In genomic region chr19:5475069-5475714, GRCm38 (mm10) we compare ENCODE assay signal across 8 mouse cellular contexts. TPM values are rescaled to one million over a fixed set of nuclear protein-coding genes. Genes with fewer than 3 reads are reported as not detected.
A peak's percentile ranks its signal among the peaks of the same experiment; 100 is the strongest.
DNase-seq lines count a peak whose midpoint lies in the region; ATAC-seq and TF ChIP-seq lines count a peak whose summit lies in the region.

No protein-coding gene starts in this region.

- H3K4me3 ChIP-seq in left cerebral cortex, adult 2 months: peak overlapping the region; percentile 53
- H3K4me3 ChIP-seq in midbrain, embryonic 11.5 days (ENCODE audit: low read depth, low read length): peak overlapping the region; percentile 62

- H3K27ac ChIP-seq in left cerebral cortex, adult 2 months: peak overlapping the region; percentile 55
- H3K27ac ChIP-seq in midbrain, embryonic 11.5 days (ENCODE audit: low read depth, low read length): no peak overlapping the region

- peak; percentile 45 for ATAC-seq in midbrain, embryonic 11.5 days (ENCODE audit: low FRiP score)

- H3K9me3 ChIP-seq in midbrain, embryonic 11.5 days (ENCODE audit: control insufficient read depth, low read length): no peaks in the 10 kb centered on the region

- H3K9ac ChIP-seq in midbrain, embryonic 11.5 days (ENCODE audit: low read length): peak overlapping the region; percentile 88

- intact Hi-C loops in left cerebral cortex, adult 2 months (cut with DNase I): no loop called here
- intact Hi-C loops in left cerebral cortex, postnatal 25 days (cut with DNase I): loop anchor here (2.0 kb wide), 1 partner anchor 14 kb away; the partner anchor contains the start of gene Mus81
- intact Hi-C loops in gastrocnemius, postnatal 14 days (cut with DNase I; ENCODE audit: low total_unique reads): no loop called here

- H3K36me3 ChIP-seq in midbrain, embryonic 11.5 days (ENCODE audit: control insufficient read depth, insufficient read depth, low read length): no peaks in the 10 kb centered on the region

- peaks cover 15% of the 10 kb centered on the region for H3K4me1 ChIP-seq in midbrain, embryonic 11.5 days (ENCODE audit: control insufficient read depth, insufficient read depth, low read length)

- TF ChIP-seq CTCF in left cerebral cortex, adult 2 months (IDR thresholded peaks at IDR 0.05): no peak

- 28% methylated on average over 13 of the region's 13 CpGs for WGBS in midbrain, embryonic 11.5 days

- no peak for DNase-seq in left cerebral cortex, adult 2 months (ENCODE audit: extremely low spot score in 1 of 2, low spot score in 2 of 2)
- DNase-seq in left cerebral cortex, postnatal 25 days (ENCODE audit: low spot score in 2 of 2): no peak
- DNase-seq in cerebellum, adult 9-11 months: peak; percentile 72
- DNase-seq in heart, postnatal 4 days: peak; percentile 33
- peak; percentile 91 for DNase-seq in midbrain, embryonic 11.5 days (ENCODE audit: low spot score, missing footprints)
- no peak for DNase-seq in right cerebral cortex, postnatal 25 days
- DNase-seq in urinary bladder, postnatal 36 days (ENCODE audit: low spot score in 2 of 2): no peak
- no peak for DNase-seq in gastrocnemius, postnatal 14 days

- H3K27me3 ChIP-seq in midbrain, embryonic 11.5 days (ENCODE audit: control insufficient read depth, insufficient read depth, low read length): 0 out of 2 replicates have a peak, but pooled peaks cover 2% of the 10 kb centered on the region

- peak overlapping the region; percentile 95 for H3K4me2 ChIP-seq in midbrain, embryonic 11.5 days

RNA-seq across cellular contexts. Expression of gene Efemp2, which starts 1.4 kb away (rescaled TPM):
- 10 to 100 TPM; 16.8 to 17.2 TPM for total RNA-seq in left cerebral cortex, adult 2 months (2021)
- 10 to 100 TPM; 15.2 to 16.4 TPM for total RNA-seq in left cerebral cortex, postnatal 25 days (2021)
- 10 to 100 TPM; 36.7 to 37.8 TPM for total RNA-seq in heart, postnatal 4 days (2021)
- 52.7 and 54.7 TPM in 2 replicates for polyA plus RNA-seq in midbrain, embryonic 11.5 days (2014; fragmentation: Nextera tagmentation; extraction: Ambion mirVana)
- total RNA-seq in gastrocnemius, postnatal 14 days (2021): 10 to 100 TPM; 14.8 to 21.3 TPM

RNA-seq across cellular contexts. Expression of gene Ctsw, which starts 6.9 kb away (rescaled TPM):
- under 1 TPM; 0.36 to 0.47 TPM for total RNA-seq in left cerebral cortex, adult 2 months (2021)
- total RNA-seq in left cerebral cortex, postnatal 25 days (2021): under 1 TPM; 0.73 to 0.80 TPM
- under 1 TPM; 0.24 to 0.50 TPM for total RNA-seq in heart, postnatal 4 days (2021)
- 2.4 and 3.0 TPM in 2 replicates for polyA plus RNA-seq in midbrain, embryonic 11.5 days (2014; fragmentation: Nextera tagmentation; extraction: Ambion mirVana)
- total RNA-seq in gastrocnemius, postnatal 14 days (2021): not detected

RNA-seq across cellular contexts. Expression of gene Mus81, which starts 13.0 kb away (rescaled TPM):
- 10 to 100 TPM; 33.3 to 33.4 TPM for total RNA-seq in left cerebral cortex, adult 2 months (2021)
- total RNA-seq in left cerebral cortex, postnatal 25 days (2021): 10 to 100 TPM; 30.7 to 30.9 TPM
- total RNA-seq in heart, postnatal 4 days (2021): 10 to 100 TPM; 27.9 to 32.9 TPM
- 38.4 TPM in 2 replicates for polyA plus RNA-seq in midbrain, embryonic 11.5 days (2014; fragmentation: Nextera tagmentation; extraction: Ambion mirVana)
- total RNA-seq in gastrocnemius, postnatal 14 days (2021): 10 to 100 TPM; 23.5 to 27.0 TPM

RNA-seq across cellular contexts. Expression of gene Fibp, which starts 14.8 kb away (rescaled TPM):
- total RNA-seq in left cerebral cortex, adult 2 months (2021): 10 to 100 TPM; 88.9 to 92.1 TPM
- 10 to 100 TPM; 81.9 to 92.9 TPM for total RNA-seq in left cerebral cortex, postnatal 25 days (2021)
- 100 to 1,000 TPM; 106 to 118 TPM for total RNA-seq in heart, postnatal 4 days (2021)
- 98.3 and 103 TPM in 2 replicates for polyA plus RNA-seq in midbrain, embryonic 11.5 days (2014; fragmentation: Nextera tagmentation; extraction: Ambion mirVana)
- 10 to 100 TPM; 42.0 to 44.8 TPM for total RNA-seq in gastrocnemius, postnatal 14 days (2021)

RNA-seq across cellular contexts. Expression of gene Cfl1, which starts 15.1 kb away (rescaled TPM):
- total RNA-seq in left cerebral cortex, adult 2 months (2021): 1,000 to 10,000 TPM; 1,296 to 1,301 TPM
- total RNA-seq in left cerebral cortex, postnatal 25 days (2021): 1,000 to 10,000 TPM; 1,474 to 1,552 TPM
- total RNA-seq in heart, postnatal 4 days (2021): 100 to 1,000 TPM; 719 to 727 TPM
- 3,750 and 3,786 TPM in 2 replicates for polyA plus RNA-seq in midbrain, embryonic 11.5 days (2014; fragmentation: Nextera tagmentation; extraction: Ambion mirVana)
- total RNA-seq in gastrocnemius, postnatal 14 days (2021): 100 to 1,000 TPM; 172 to 240 TPM

Comparison
In these comparisons a context has a peak if more than half of its experiments do, and no peak if none do; other contexts are left out.
1. DNase-seq: peak in cerebellum, adult 9-11 months (single experiment), heart, postnatal 4 days (single experiment) and midbrain, embryonic 11.5 days (single experiment); none in left cerebral cortex, adult 2 months (0 of 2), left cerebral cortex, postnatal 25 days (0 of 2), right cerebral cortex, postnatal 25 days (single experiment), urinary bladder, postnatal 36 days (0 of 2) and gastrocnemius, postnatal 14 days (single experiment).